Mouse (Mus musculus) liver, embryonic 16.5 days (tissue): ENCODE results near the gene Ppp1r10. TPM values are rescaled to one million over a fixed set of nuclear protein-coding genes. Genes with fewer than 3 reads are reported as not detected.

Experiments
- ATAC-seq: fragments of 200-750 bp; cut with Nextera tagmentation; 2 replicates; pipeline ENCODE4 v1.8.0; 2017; ENCODE audit warnings: low read depth, mild to moderate bottlenecking, moderate number of reproducible peaks, moderate library complexity
- H3K27ac ChIP-seq: fragments of 300-500 bp; sonication (generic); 2 replicates; pipeline ENCODE4 v1.5.1; 2014; ENCODE audit warnings: mild to moderate bottlenecking, low read length
- H3K27me3 ChIP-seq: fragments of 300-500 bp; sonication (generic); 2 replicates; pipeline ENCODE4 v1.6.1; 2014; ENCODE audit warnings: low read depth, low read length, mixed read lengths; ENCODE audit not compliant: control insufficient read depth, insufficient read depth
- H3K36me3 ChIP-seq: fragments of 300-500 bp; sonication (generic); 2 replicates; pipeline ENCODE4 v1.6.1; 2014; ENCODE audit warnings: mild to moderate bottlenecking; ENCODE audit not compliant: control insufficient read depth, insufficient read depth
- H3K4me1 ChIP-seq: fragments of 300-500 bp; sonication (generic); 2 replicates; pipeline ENCODE4 v1.6.1; 2014; ENCODE audit warnings: low read depth, low read length, mixed read lengths; ENCODE audit not compliant: control insufficient read depth
- H3K4me2 ChIP-seq: fragments of 300-500 bp; sonication (generic); 2 replicates; pipeline ENCODE4 v1.6.1; 2014; ENCODE audit warnings: low read depth, low read length, mixed read lengths
- H3K4me3 ChIP-seq: fragments of 300-500 bp; sonication (generic); 2 replicates; pipeline ENCODE4 v1.5.1; 2014; ENCODE audit warnings: low read depth, mild to moderate bottlenecking, low read length
- H3K9ac ChIP-seq: fragments of 300-500 bp; sonication (generic); 2 replicates; pipeline ENCODE4 v1.6.1; 2014; ENCODE audit warnings: low read depth, low read length
- H3K9me3 ChIP-seq: fragments of 300-500 bp; sonication (generic); replicated peaks from 2 replicates; pipeline ENCODE4 v1.6.1; 2016; ENCODE audit warnings: low read length; ENCODE audit not compliant: control insufficient read depth
- WGBS: fragments of 180-500 bp; shearing (Covaris S2); extraction: QIAGEN DNeasy Blood & Tissue Kit; methylation state at CpG from one replicate; pipeline ENCODE4 v1.1.7; 2014; ENCODE audit not compliant: insufficient replicate concordance; 5-methylcytosine and 5-hydroxymethylcytosine counted together
- polyA plus RNA-seq: library from polyadenylated mRNA; unstranded; fragments of >200 nt; fragmentation: Nextera tagmentation; extraction: Ambion mirVana; gene quantifications from 2 replicates; pipeline ENCODE4 v1.2.1, GENCODE M21; 2015

Gene Ppp1r10
- polyA plus RNA-seq, 1 experiment from 2014 or later = 24.7 TPM

DNA sequence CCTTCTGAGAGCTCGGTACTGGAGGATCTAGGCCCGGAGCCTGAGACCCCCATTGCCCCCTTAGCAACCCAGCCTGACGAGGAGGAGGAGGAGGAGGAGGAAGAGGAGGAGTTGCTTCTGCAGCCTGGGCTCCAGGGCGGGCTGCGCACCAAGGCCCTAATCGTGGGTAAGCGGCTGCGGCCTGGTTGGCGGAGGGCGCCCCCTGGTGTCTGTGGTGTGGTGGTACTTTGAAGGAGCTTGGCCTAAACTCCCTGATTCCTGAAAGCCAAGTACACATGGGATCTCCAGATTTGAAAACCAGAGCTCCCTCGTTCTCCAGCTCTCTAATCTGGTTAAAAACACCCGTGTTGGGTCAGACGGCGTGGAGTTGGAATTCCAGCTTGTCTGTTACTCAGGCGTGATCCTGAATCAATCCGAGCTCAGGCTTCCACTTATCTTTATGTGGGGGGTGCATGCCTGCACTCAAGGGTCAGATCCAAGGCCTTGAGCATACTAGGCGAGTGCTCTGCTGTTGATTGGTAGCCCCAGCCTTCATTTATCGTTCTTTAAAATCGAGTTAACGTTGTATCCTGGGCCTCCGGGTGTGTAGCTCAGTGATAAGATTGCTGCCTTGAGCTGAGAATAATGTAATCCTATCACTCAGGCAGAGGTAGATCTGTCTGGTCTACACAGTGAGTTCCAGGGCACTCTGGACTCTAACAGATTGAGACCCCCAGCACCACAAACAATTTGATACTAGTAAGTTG is 42.3 kb upstream of the Ppp1r10 start:
- peak; percentile 45 for ATAC-seq
- H3K36me3 ChIP-seq = peaks cover 3% of the 10 kb centered on the region; the same call in 1 of the 2 replicates
- H3K4me2 ChIP-seq = peak overlapping the region; percentile 33
- no peak overlapping the region for H3K27ac ChIP-seq
- peak overlapping the region; percentile 22 for H3K9ac ChIP-seq
- H3K4me3 ChIP-seq = no peak overlapping the region
- H3K9me3 ChIP-seq = peaks cover 2% of the 10 kb centered on the region; the same call in 1 of the 2 replicates
- H3K27me3 ChIP-seq = peaks cover 12% of the 10 kb centered on the region
- peaks cover 27% of the 10 kb centered on the region for H3K4me1 ChIP-seq
- 6% methylated on average over 21 of the region's 21 CpGs for WGBS

DNA sequence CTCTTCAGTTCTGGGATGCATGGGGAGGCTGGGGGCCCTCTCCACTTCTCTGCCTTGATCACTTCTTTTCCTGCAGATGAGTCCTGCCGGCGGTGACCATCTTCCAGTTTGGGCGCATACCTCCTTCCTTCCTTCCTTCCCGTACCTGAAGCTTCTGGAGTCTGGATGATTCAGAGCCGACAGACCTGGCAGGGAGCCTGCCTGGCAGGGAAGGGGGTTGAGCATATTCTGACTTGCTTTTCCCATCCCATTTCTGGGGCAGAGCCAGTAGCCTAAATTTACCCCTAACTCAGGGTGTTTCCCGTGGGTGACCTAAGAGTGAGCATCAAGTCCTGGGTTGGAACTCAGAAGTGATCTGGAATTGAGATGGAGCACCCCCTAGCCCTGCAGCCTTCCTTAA is 41.5 kb upstream of the Ppp1r10 start:
- ATAC-seq = no peak
- Histone ChIP-seq H3K9me3 (peaks cover 2% of the 10 kb centered on the region; the same call in 1 of the 2 replicates), H3K36me3 (peaks cover 3% of the 10 kb centered on the region; the same call in 1 of the 2 replicates), H3K4me2 (no peak overlapping the region), H3K27ac (no peak overlapping the region), H3K27me3 (peaks cover 4% of the 10 kb centered on the region), H3K4me1 (peaks cover 27% of the 10 kb centered on the region), H3K4me3 (no peak overlapping the region), H3K9ac (no peak overlapping the region)
- WGBS = 76% methylated on average over 6 of the region's 6 CpGs

DNA sequence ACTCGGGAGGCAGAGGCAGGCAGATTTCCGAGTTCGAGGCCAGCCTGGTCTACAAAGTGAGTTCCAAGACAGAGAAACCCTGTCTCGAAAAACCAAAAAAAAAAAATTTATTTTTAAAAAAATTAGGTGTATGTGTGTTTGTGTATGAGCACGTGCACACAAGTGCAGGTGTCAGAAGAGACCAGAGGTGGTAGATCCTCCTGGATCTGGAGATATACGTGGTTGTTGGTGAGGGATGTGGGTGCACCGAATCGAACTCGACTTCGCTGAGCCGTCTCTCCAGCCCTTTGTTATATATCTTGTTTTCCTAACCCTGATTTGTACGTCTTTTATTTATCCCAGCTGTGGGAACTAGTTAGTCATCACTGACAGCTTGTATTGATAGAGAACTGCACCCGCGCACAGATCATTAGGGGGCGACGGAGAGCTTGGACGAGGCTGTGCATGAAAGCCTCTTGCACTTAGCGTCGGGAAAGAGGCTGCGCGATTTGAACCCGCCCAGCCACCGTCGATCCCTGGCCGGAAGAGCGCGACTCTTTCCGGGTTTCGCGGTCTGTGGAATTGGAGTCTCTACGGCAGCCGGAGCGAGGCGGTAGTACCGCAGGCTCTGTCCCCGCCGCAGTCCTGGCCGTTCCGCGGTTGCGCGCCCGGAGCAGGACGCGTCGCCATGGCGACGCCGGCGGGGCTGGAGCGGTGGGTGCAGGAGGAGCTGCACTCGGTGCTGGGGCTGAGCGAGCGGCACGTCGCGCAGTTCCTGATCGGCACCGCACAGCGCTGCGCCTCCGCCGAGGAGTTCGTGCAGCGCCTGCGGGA is 36.8 kb upstream of the Ppp1r10 start, which contains the start of gene Dhx16:
Dhx16 (plus strand) TSS at position 575 of the 813 bp plus-strand sequence.
- peak within 1 kb of the TSS; percentile 85 for H3K4me3 ChIP-seq
- no peaks in the 10 kb centered on the region for H3K27me3 ChIP-seq
- peaks cover 31% of the 10 kb centered on the region for H3K36me3 ChIP-seq
- H3K9ac ChIP-seq = peak within 1 kb of the TSS; percentile 91
- H3K4me1 ChIP-seq = peaks cover 15% of the 10 kb centered on the region
- H3K9me3 ChIP-seq = no peaks in the 10 kb centered on the region
- ATAC-seq = peak; percentile 96
- WGBS = 5% methylated on average over 66 of the region's 66 CpGs
- H3K4me2 ChIP-seq = peak within 1 kb of the TSS; percentile 74
- H3K27ac ChIP-seq = peak within 1 kb of the TSS; percentile 78

DNA sequence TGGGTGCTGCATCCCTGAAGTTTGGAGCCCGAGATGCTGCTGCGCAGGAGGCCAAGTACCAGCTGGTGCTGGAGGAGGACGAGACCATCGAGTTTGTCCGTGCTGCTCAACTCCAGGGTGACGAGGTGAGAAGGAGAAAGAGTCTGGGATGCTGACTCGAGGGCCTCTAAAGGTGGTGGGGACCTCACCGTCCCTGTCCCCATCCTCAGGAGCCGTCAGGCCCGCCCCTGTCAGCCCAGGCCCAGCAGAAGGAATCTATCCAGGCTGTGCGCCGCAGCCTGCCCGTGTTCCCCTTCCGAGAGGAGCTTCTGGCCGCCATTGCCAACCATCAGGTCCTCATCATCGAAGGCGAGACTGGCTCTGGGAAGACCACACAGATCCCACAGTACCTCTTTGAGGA is 33.3 kb upstream of the Ppp1r10 start:
- no peak overlapping the region for H3K4me2 ChIP-seq
- H3K4me1 ChIP-seq = peaks cover 11% of the 10 kb centered on the region
- WGBS = 89% methylated on average over 17 of the region's 17 CpGs
- H3K27ac ChIP-seq = no peak overlapping the region
- H3K4me3 ChIP-seq = no peak overlapping the region
- ATAC-seq = no peak
- no peaks in the 10 kb centered on the region for H3K27me3 ChIP-seq
- no peak overlapping the region for H3K9ac ChIP-seq
- peaks cover 49% of the 10 kb centered on the region for H3K36me3 ChIP-seq
- no peaks in the 10 kb centered on the region for H3K9me3 ChIP-seq

DNA sequence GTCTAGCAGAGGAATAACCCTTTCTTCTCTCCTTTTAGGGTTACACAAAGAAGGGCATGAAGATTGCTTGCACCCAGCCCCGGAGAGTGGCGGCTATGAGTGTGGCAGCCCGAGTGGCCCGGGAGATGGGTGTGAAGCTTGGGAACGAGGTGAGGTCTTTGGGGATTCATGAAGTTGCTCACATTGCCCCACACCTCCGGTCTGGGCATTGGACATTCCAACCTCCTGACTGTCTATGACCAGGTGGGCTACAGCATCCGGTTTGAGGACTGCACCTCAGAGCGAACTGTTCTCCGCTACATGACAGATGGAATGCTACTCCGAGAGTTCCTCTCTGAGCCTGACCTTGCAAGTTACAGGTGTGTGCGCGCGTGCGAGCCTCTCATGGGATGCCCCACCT is 32.5 kb upstream of the Ppp1r10 start:
- H3K36me3 ChIP-seq = peaks cover 54% of the 10 kb centered on the region
- H3K27me3 ChIP-seq = no peaks in the 10 kb centered on the region
- no peak overlapping the region for H3K27ac ChIP-seq
- H3K9me3 ChIP-seq = no peaks in the 10 kb centered on the region
- no peak overlapping the region for H3K9ac ChIP-seq
- H3K4me1 ChIP-seq = peaks cover 11% of the 10 kb centered on the region
- WGBS = 89% methylated on average over 14 of the region's 14 CpGs
- H3K4me2 ChIP-seq = no peak overlapping the region
- ATAC-seq = no peak
- no peak overlapping the region for H3K4me3 ChIP-seq

DNA sequence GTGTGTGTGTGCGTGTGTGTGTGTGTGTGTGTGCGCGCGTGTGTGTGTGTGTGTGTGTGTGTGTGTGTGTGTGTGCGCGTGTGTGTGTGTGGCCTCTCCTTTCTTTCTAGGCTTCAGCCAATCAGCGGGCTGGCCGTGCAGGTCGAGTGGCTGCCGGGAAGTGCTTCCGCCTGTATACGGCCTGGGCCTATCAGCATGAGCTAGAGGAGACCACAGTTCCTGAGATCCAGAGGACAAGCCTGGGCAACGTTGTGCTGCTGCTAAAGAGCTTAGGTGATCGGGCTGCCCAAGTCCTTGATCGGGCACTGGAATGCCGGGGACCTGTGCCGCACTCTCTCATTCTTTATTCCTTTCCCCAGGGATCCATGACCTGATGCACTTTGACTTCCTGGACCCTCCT is 28.5 kb upstream of the Ppp1r10 start:
- Histone ChIP-seq H3K4me2 (no peak overlapping the region), H3K27me3 (no peaks in the 10 kb centered on the region), H3K27ac (no peak overlapping the region), H3K9ac (no peak overlapping the region), H3K4me3 (no peak overlapping the region), H3K4me1 (no peaks in the 10 kb centered on the region), H3K9me3 (no peaks in the 10 kb centered on the region), H3K36me3 (peaks cover 66% of the 10 kb centered on the region)
- ATAC-seq = no peak
- WGBS = 80% methylated on average over 13 of the region's 17 CpGs

DNA sequence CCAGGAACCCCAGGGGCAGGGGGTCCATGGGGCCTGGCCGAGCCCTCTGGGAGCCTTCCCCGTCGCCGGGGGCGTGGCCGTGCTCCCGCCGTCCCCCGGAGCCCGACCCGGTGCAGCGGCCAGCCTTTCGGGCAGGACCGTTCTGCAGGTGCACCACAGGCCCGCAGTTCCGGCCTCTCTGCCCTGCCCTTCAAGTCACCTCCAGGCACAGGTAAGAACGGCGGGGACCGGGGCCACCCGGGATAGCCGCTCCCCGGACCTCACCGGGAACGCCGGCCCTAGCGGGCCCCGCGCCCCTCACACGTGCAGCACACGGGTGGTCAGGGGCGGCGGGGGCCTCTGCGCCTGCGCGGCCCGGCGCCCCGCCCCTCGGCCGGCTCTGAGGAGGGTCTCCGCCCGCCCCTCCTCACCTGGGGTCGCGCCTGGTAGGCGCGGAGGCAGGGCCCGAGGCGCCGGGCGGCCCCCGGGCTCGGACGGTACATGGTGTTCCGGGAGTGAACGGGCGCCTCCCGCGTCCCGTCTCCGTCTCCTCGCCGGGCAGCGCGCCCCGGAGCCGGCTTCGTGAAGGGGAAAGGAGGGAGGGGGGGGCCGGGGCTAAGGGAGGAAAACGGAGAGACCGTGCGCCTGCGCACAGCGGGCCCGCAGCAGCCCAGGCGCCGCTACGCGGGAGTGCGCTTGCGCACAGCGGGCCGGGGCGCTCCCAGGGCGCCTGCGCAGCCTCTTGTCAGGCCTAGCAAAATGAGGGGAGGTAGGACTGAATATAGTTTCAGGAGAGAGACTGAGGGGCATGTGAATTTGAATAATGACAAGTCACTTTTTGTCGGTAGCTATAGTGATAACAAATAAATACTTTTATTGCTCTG is 19.2 kb upstream of the Ppp1r10 start, which contains the start of gene 2310061I04Rik:
2310061I04Rik (minus strand) TSS at position 651 of the 863 bp plus-strand sequence.
- H3K4me3 ChIP-seq = peak within 1 kb of the TSS; percentile 91

More for the DNA sequence above, 19.2 kb upstream of the Ppp1r10 start, which contains the start of gene 2310061I04Rik:
- WGBS = under 1% methylated on average over 85 of the region's 86 CpGs
- Histone ChIP-seq H3K9ac (peak within 1 kb of the TSS; percentile 93), H3K27me3 (no peaks in the 10 kb centered on the region), H3K27ac (peak within 1 kb of the TSS; percentile 80), H3K36me3 (peaks cover 10% of the 10 kb centered on the region), H3K4me1 (peaks cover 13% of the 10 kb centered on the region), H3K4me2 (peak within 1 kb of the TSS; percentile 97), H3K9me3 (no peaks in the 10 kb centered on the region)
- ATAC-seq = peak; percentile 95
